Mouse (Mus musculus): ENCODE data around the gene Abhd14b. TPM values are rescaled to one million over a fixed set of nuclear protein-coding genes. Genes with fewer than 3 reads are reported as not detected.

Gene Abhd14b
- polyA plus RNA-seq, 2 experiments, result 17.3 to 24.9 TPM

DNA sequence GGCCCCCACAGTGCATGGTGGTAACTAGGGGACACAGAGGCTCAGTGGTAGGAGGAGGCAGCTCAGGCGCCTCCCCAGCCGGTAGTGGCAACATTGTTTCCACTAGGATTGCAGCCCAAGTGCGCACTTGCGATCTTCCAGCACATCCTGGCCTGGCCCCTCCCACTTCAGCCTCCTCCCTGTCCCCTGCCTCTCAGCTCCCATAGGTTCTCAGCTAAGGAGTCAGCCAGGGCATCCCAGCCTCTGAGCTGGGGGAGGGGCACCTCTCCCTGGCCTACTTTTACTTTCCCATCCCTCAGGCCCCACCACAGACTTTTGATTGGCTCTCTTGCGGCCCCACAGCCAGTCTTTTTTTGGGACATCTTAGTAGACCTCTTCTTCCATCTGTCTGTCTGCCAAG is 24.6 kb downstream of the Abhd14b start:
- Histone ChIP-seq H3K27me3 (ENCODE audit: control insufficient read depth, insufficient read depth, low read length) (no peaks in the 10 kb centered on the region), H3K4me2 (ENCODE audit: low read depth) (0 out of 2 replicates have a peak overlapping the region, but pooled peaks have one; percentile 6), H3K4me3 (ENCODE audit: insufficient read depth in 1 of 2, low read depth in 2 of 2, low read length in 2 of 2) (no peak overlapping the region), H3K9me3 (ENCODE audit: control insufficient read depth, low read length) (no peaks in the 10 kb centered on the region), H3K27ac (no peak overlapping the region), H3K36me3 (replicated peaks; ENCODE audit: control insufficient read depth, insufficient read depth, low read depth) (no peaks in the 10 kb centered on the region), H3K9ac (replicated peaks) (no peak overlapping the region), H3K4me1 (replicated peaks; ENCODE audit: control insufficient read depth in 2 of 2, insufficient read depth in 2 of 2, low read length in 1 of 2) (peaks cover 0 to 4% of the 10 kb centered on the region in 2 experiments; a peak in 2 of 4 replicates)
- TF ChIP-seq EP300 (IDR thresholded peaks at IDR 0.05; ENCODE audit: low read depth), result no peak
- no peak for TF ChIP-seq CTCF (IDR thresholded peaks at IDR 0.05; ENCODE audit: low read depth)
- DNase-seq (ENCODE audit: low read depth in 3 of 3, low spot score in 3 of 3) (no peak), ATAC-seq (ENCODE audit: insufficient read depth) (no peak)
- WGBS (ENCODE audit: insufficient replicate concordance), result 51% methylated on average over 5 of the region's 5 CpGs

DNA sequence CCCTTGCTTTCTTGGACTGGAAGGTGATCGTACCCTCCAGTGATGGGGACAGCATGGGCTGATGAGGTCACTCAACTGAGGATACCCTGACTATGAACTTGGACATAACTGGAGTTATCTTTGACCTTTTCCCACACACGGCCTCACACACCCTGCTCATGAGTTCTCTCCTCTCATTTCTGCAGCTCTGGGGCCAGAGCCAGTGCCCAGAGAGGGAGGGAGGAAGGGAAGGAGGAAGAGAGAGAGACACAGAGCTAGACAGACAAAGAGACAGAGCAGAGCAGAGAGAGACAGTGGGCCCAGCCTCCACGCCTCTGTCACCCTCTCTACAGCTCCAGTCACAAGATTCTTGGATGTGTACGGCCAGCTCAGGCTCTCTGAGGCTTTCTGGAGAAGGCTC is 25.1 kb downstream of the Abhd14b start:
- TF ChIP-seq CTCF (IDR thresholded peaks at IDR 0.05; ENCODE audit: low read depth) (no peak), EP300 (IDR thresholded peaks at IDR 0.05; ENCODE audit: low read depth) (no peak)
- ATAC-seq (ENCODE audit: insufficient read depth) (no peak), DNase-seq (ENCODE audit: low read depth in 3 of 3, low spot score in 3 of 3) (no peak)
- no peak overlapping the region for H3K27ac ChIP-seq
- H3K4me3 ChIP-seq (ENCODE audit: insufficient read depth in 1 of 2, low read depth in 2 of 2, low read length in 2 of 2), result no peak overlapping the region
- 43% methylated on average over 4 of the region's 4 CpGs for WGBS (ENCODE audit: insufficient replicate concordance)
- H3K9me3 ChIP-seq (ENCODE audit: control insufficient read depth, low read length), result no peaks in the 10 kb centered on the region
- no peaks in the 10 kb centered on the region for H3K36me3 ChIP-seq (replicated peaks; ENCODE audit: control insufficient read depth, insufficient read depth, low read depth)
- no peaks in the 10 kb centered on the region for H3K27me3 ChIP-seq (ENCODE audit: control insufficient read depth, insufficient read depth, low read length)
- H3K4me2 ChIP-seq (ENCODE audit: low read depth), result no peak overlapping the region
- H3K9ac ChIP-seq (replicated peaks), result no peak overlapping the region
- H3K4me1 ChIP-seq (replicated peaks; ENCODE audit: control insufficient read depth in 2 of 2, insufficient read depth in 2 of 2, low read length in 1 of 2), result peaks cover 0 to 4% of the 10 kb centered on the region in 2 experiments; a peak in 2 of 4 replicates

DNA sequence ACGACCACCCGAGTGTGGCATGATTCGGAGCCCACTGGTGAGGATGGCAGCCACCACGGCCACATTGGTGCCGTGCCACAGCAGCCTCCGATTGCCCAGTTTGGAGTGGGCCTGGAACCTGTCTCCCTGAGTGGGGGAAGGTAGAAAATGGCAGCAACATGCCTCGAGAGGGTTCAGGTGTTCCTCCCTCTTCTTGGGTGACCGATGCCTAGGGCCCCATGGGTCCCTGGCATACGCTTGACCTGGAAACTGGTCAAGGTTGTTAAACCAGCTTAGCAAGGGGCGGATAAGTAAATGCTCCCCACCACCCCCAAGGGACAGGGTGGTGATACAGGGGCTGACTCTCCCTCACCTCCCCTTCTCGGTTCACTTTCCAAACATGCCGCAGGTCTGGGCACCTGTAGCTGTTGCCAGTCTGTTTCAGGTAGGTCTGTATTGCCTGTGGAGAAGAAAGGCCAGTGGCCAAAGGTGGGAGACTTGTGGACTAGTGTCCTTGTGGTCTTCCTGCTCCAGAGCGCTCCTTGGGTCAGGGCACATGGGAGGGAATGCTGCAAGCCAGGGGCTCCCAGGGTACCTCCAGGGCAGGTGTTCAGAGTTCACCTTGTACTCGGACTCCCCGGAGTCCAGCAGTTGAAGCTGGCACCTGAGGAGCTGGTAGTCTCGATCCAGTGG is 26.0 kb downstream of the Abhd14b start:
- H3K4me1 ChIP-seq (replicated peaks; ENCODE audit: control insufficient read depth in 2 of 2, insufficient read depth in 2 of 2, low read length in 1 of 2), result peaks cover 6 to 11% of the 10 kb centered on the region in 2 experiments; a peak in 3 of 4 replicates
- no peak overlapping the region for H3K4me3 ChIP-seq (ENCODE audit: insufficient read depth in 1 of 2, low read depth in 2 of 2, low read length in 2 of 2)
- H3K9ac ChIP-seq (replicated peaks), result no peak overlapping the region
- H3K36me3 ChIP-seq (replicated peaks; ENCODE audit: control insufficient read depth, insufficient read depth, low read depth), result no peaks in the 10 kb centered on the region
- H3K27me3 ChIP-seq (ENCODE audit: control insufficient read depth, insufficient read depth, low read length), result no peaks in the 10 kb centered on the region
- H3K4me2 ChIP-seq (ENCODE audit: low read depth), result no peak overlapping the region
- WGBS (ENCODE audit: insufficient replicate concordance), result 72% methylated on average over 16 of the region's 16 CpGs
- H3K9me3 ChIP-seq (ENCODE audit: control insufficient read depth, low read length), result no peaks in the 10 kb centered on the region
- DNase-seq (ENCODE audit: low read depth in 3 of 3, low spot score in 3 of 3) (no peak), ATAC-seq (ENCODE audit: insufficient read depth) (no peak)
- H3K27ac ChIP-seq, result no peak overlapping the region
- no peak for TF ChIP-seq CTCF (IDR thresholded peaks at IDR 0.05; ENCODE audit: low read depth)
- TF ChIP-seq EP300 (IDR thresholded peaks at IDR 0.05; ENCODE audit: low read depth), result no peak

DNA sequence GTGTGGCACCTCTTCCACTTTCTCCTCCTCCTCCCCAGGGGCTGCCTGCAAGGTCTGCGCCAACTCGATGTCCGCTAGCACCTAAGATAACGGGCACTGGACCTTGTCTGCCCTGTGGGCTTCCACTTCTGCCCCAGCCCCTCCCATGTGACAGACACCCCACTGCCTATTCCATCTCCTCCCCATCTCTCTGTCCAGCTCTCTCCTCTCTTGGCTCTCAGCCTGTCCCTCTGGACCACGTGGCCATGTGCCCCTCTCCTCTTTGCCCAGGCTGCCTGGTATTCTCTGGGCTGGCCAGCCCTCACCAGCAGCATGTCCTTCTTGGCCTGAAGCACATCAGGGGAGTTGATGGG is 26.5 kb downstream of the Abhd14b start:
- Histone ChIP-seq H3K9ac (replicated peaks) (no peak overlapping the region), H3K27ac (no peak overlapping the region), H3K4me1 (replicated peaks; ENCODE audit: control insufficient read depth in 2 of 2, insufficient read depth in 2 of 2, low read length in 1 of 2) (peaks cover 6 to 12% of the 10 kb centered on the region in 2 experiments; a peak in 3 of 4 replicates), H3K4me3 (ENCODE audit: insufficient read depth in 1 of 2, low read depth in 2 of 2, low read length in 2 of 2) (no peak overlapping the region), H3K36me3 (replicated peaks; ENCODE audit: control insufficient read depth, insufficient read depth, low read depth) (no peaks in the 10 kb centered on the region), H3K9me3 (ENCODE audit: control insufficient read depth, low read length) (no peaks in the 10 kb centered on the region), H3K27me3 (ENCODE audit: control insufficient read depth, insufficient read depth, low read length) (no peaks in the 10 kb centered on the region), H3K4me2 (ENCODE audit: low read depth) (no peak overlapping the region)
- TF ChIP-seq CTCF (IDR thresholded peaks at IDR 0.05; ENCODE audit: low read depth) (no peak), EP300 (IDR thresholded peaks at IDR 0.05; ENCODE audit: low read depth) (no peak)
- no peak for ATAC-seq (ENCODE audit: insufficient read depth)
- no peak for DNase-seq (ENCODE audit: low read depth in 3 of 3, low spot score in 3 of 3)
- WGBS (ENCODE audit: insufficient replicate concordance), result 53% methylated on average over 5 of the region's 5 CpGs

DNA sequence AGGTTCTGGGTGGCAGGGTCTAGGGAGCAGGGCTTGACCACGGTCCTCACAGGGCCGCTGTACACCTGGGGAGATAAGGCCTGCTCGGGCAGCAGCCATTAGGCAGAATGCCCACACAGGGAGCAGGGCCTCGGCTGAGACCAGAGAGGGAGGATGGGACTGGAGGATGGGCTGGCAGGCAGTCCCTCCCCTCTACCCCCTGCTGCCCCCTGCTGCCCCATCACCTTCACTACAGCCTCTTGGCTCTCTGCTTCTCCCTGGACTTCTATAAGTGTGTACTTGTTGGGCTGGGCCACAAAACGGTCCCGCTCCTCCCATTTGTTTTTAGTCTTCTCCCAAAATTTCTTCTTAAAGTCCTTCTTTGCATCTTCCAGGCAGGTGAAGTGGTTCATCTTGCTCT is 27.2 kb downstream of the Abhd14b start:
- no peaks in the 10 kb centered on the region for H3K9me3 ChIP-seq (ENCODE audit: control insufficient read depth, low read length)
- no peaks in the 10 kb centered on the region for H3K36me3 ChIP-seq (replicated peaks; ENCODE audit: control insufficient read depth, insufficient read depth, low read depth)
- DNase-seq (ENCODE audit: low read depth in 3 of 3, low spot score in 3 of 3) (peak in 2 of 3 experiments; percentile 40 to 44), ATAC-seq (ENCODE audit: insufficient read depth) (no peak)
- H3K4me1 ChIP-seq (replicated peaks; ENCODE audit: control insufficient read depth in 2 of 2, insufficient read depth in 2 of 2, low read length in 1 of 2), result peaks cover 6 to 12% of the 10 kb centered on the region in 2 experiments; a peak in 3 of 4 replicates
- H3K4me2 ChIP-seq (ENCODE audit: low read depth), result no peak overlapping the region
- H3K27me3 ChIP-seq (ENCODE audit: control insufficient read depth, insufficient read depth, low read length), result no peaks in the 10 kb centered on the region
- TF ChIP-seq CTCF (IDR thresholded peaks at IDR 0.05; ENCODE audit: low read depth) (peak; percentile 86), EP300 (IDR thresholded peaks at IDR 0.05; ENCODE audit: low read depth) (no peak)
- no peak overlapping the region for H3K9ac ChIP-seq (replicated peaks)
- no peak overlapping the region for H3K27ac ChIP-seq
- H3K4me3 ChIP-seq (ENCODE audit: insufficient read depth in 1 of 2, low read depth in 2 of 2, low read length in 2 of 2), result no peak overlapping the region
- 4% methylated on average over 6 of the region's 6 CpGs for WGBS (ENCODE audit: insufficient replicate concordance)

All from liver, embryonic 14.5 days (tissue).